Mouse (Mus musculus): Measurements from ENCODE around the gene Rgs14. TPM values are rescaled to one million over a fixed set of nuclear protein-coding genes. Genes with fewer than 3 reads are reported as not detected.
A peak's percentile ranks its signal among the peaks of the same experiment; 100 is the strongest.

Gene Rgs14
- polyA plus RNA-seq, 1 experiment from 2014 or later, result 0.72 TPM

- Histone ChIP-seq H3K4me1 (ENCODE audit: control insufficient read depth, insufficient read depth, low read length) (peaks cover 23% of the 10 kb centered on the region), H3K36me3 (ENCODE audit: control insufficient read depth, insufficient read depth, low read length) (peaks cover 10% of the 10 kb centered on the region; the same call in 1 of the 2 replicates), H3K27ac (ENCODE audit: low read depth, low read length) (no peak overlapping the region), H3K4me3 (ENCODE audit: low read depth, low read length) (peak overlapping the region; percentile 65), H3K4me2 (peak overlapping the region; percentile 90), H3K9me3 (ENCODE audit: control insufficient read depth, low read length) (no peaks in the 10 kb centered on the region), H3K27me3 (ENCODE audit: control insufficient read depth, insufficient read depth, low read length) (no peaks in the 10 kb centered on the region; the same call in 1 of the 2 replicates), H3K9ac (ENCODE audit: low read length) (peak overlapping the region; percentile 79; the same call in 1 of the 2 replicates)
- DNase-seq (ENCODE audit: low spot score, missing footprints) (no peak), ATAC-seq (ENCODE audit: low FRiP score) (no peak)
- WGBS, result 90% methylated on average over 4 of the region's 4 CpGs
These were observed 40.9 kb upstream of the Rgs14 start for GRCm38 (mm10) chr13:55328641-55329040.

- WGBS, result under 1% methylated on average over 28 of the region's 29 CpGs
- Histone ChIP-seq H3K4me1 (ENCODE audit: control insufficient read depth, insufficient read depth, low read length) (peaks cover 23% of the 10 kb centered on the region), H3K9me3 (ENCODE audit: control insufficient read depth, low read length) (no peaks in the 10 kb centered on the region), H3K36me3 (ENCODE audit: control insufficient read depth, insufficient read depth, low read length) (peaks cover 8% of the 10 kb centered on the region; the same call in 1 of the 2 replicates), H3K4me3 (ENCODE audit: low read depth, low read length) (peak overlapping the region; percentile 65), H3K27ac (ENCODE audit: low read depth, low read length) (peak overlapping the region; percentile 93), H3K4me2 (peak overlapping the region; percentile 90), H3K9ac (ENCODE audit: low read length) (peak overlapping the region; percentile 79), H3K27me3 (ENCODE audit: control insufficient read depth, insufficient read depth, low read length) (no peaks in the 10 kb centered on the region; the same call in 1 of the 2 replicates)
- DNase-seq (ENCODE audit: low spot score, missing footprints), result peak; percentile 98
- ATAC-seq (ENCODE audit: low FRiP score), result peak; percentile 35
These were observed 40.3 kb upstream of the Rgs14 start for GRCm38 (mm10) chr13:55329109-55329682.

- under 1% methylated on average over 79 of the region's 82 CpGs for WGBS
- no peaks in the 10 kb centered on the region; the same call in 1 of the 2 replicates for H3K27me3 ChIP-seq (ENCODE audit: control insufficient read depth, insufficient read depth, low read length)
- H3K36me3 ChIP-seq (ENCODE audit: control insufficient read depth, insufficient read depth, low read length), result peaks cover 5% of the 10 kb centered on the region; the same call in 1 of the 2 replicates
- H3K9me3 ChIP-seq (ENCODE audit: control insufficient read depth, low read length), result no peaks in the 10 kb centered on the region
- peak within 1 kb of the TSS; percentile 90 for H3K4me2 ChIP-seq
- DNase-seq (ENCODE audit: low spot score, missing footprints) (peak; percentile 98), ATAC-seq (ENCODE audit: low FRiP score) (peak; percentile 87)
- H3K4me1 ChIP-seq (ENCODE audit: control insufficient read depth, insufficient read depth, low read length), result peaks cover 23% of the 10 kb centered on the region
- H3K27ac ChIP-seq (ENCODE audit: low read depth, low read length), result peak within 1 kb of the TSS; percentile 93
- peak within 1 kb of the TSS; percentile 79 for H3K9ac ChIP-seq (ENCODE audit: low read length)
- H3K4me3 ChIP-seq (ENCODE audit: low read depth, low read length), result peak within 1 kb of the TSS; percentile 65
These were observed 39.6 kb upstream of the Rgs14 start, which contains the start of gene Mxd3 for GRCm38 (mm10) chr13:55329683-55330566. TSS of gene Mxd3 (minus strand) at chr13:55329823.

GRCm38 (mm10) chr13:55330567-55331400 lies 38.7 kb upstream of the Rgs14 start:
- H3K4me3 ChIP-seq (ENCODE audit: low read depth, low read length), result peak overlapping the region; percentile 65
- ATAC-seq (ENCODE audit: low FRiP score), result peak; percentile 63

GRCm38 (mm10) chr13:55332331-55332730 lies 37.2 kb upstream of the Rgs14 start:
- H3K4me2 ChIP-seq, result no peak overlapping the region
- H3K4me1 ChIP-seq (ENCODE audit: control insufficient read depth, insufficient read depth, low read length), result peaks cover 23% of the 10 kb centered on the region
- DNase-seq (ENCODE audit: low spot score, missing footprints) (no peak), ATAC-seq (ENCODE audit: low FRiP score) (no peak)
- no peaks in the 10 kb centered on the region for H3K9me3 ChIP-seq (ENCODE audit: control insufficient read depth, low read length)
- H3K4me3 ChIP-seq (ENCODE audit: low read depth, low read length), result no peak overlapping the region
- no peak overlapping the region for H3K9ac ChIP-seq (ENCODE audit: low read length)
- 84% methylated on average over 3 of the region's 3 CpGs for whole genome bisulfite sequencing
- H3K36me3 ChIP-seq (ENCODE audit: control insufficient read depth, insufficient read depth, low read length), result no peaks in the 10 kb centered on the region
- H3K27me3 ChIP-seq (ENCODE audit: control insufficient read depth, insufficient read depth, low read length), result no peaks in the 10 kb centered on the region; the same call in 1 of the 2 replicates
- no peak overlapping the region for H3K27ac ChIP-seq (ENCODE audit: low read depth, low read length)

More at GRCm38 (mm10) chr13:55330567-55331400, 38.7 kb upstream of the Rgs14 start:
- DNase-seq (ENCODE audit: low spot score, missing footprints), result no peak
- no peaks in the 10 kb centered on the region for H3K9me3 ChIP-seq (ENCODE audit: control insufficient read depth, low read length)
- H3K4me2 ChIP-seq, result peak overlapping the region; percentile 90
- H3K27me3 ChIP-seq (ENCODE audit: control insufficient read depth, insufficient read depth, low read length), result no peaks in the 10 kb centered on the region; the same call in 1 of the 2 replicates
- H3K36me3 ChIP-seq (ENCODE audit: control insufficient read depth, insufficient read depth, low read length), result peaks cover 3% of the 10 kb centered on the region; the same call in 1 of the 2 replicates
- H3K4me1 ChIP-seq (ENCODE audit: control insufficient read depth, insufficient read depth, low read length), result peaks cover 23% of the 10 kb centered on the region
- H3K9ac ChIP-seq (ENCODE audit: low read length), result peak overlapping the region; percentile 79; the same call in 1 of the 2 replicates
- peak overlapping the region; percentile 93 for H3K27ac ChIP-seq (ENCODE audit: low read depth, low read length)
- WGBS, result 47% methylated on average over 14 of the region's 14 CpGs

DNA sequence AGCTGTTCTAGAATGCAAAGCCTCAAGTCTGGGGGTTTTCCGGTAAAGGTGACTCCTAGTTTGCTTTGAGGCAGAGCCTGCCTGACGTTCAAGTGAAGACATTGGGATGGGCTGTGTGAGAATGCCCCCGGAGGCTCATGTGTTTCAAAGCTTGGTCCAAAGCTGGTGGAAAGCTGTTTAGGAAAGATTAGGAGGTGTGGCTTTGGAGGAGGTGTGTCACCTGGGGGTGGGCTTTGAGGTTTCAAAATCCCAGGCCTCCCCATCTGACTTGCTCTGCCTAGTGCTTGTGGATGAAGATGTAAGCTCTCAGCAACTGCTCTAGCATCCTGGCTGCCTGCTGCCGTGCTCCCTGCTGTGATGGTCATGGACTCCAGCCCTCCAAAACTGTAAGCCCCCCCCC lies 33.8 kb upstream of the Rgs14 start:
- 87% methylated on average over 4 of the region's 4 CpGs for WGBS

DNA sequence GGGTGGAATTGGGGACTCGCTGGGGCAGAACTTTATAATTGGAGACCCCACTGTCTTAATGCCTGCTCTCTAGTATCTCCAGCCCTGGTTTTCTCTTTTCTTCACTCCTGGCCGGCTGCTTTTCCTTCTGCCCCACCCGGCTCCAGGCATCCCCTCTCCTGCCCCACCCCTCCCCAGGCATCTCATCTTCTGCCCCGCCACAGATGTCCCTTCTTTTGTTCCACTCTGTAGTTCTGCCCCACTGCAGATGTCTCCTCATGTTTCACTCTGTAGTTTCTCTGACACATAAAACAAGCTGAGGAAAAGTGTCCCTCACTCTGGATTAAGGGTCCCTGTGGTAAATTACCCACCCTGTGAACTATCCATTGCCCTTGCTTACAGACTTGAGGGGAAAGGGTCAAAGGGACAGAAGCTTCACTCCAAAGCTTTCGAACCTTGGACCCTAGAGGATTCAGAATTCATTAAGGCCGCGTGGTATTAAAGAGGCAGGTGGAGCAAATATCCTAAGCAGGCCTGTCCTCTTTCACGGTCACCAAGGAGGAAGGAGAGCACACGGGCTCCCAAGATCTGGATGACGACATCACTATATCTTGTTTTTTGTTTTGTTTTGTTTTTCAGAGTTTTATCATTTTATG lies 32.1 kb upstream of the Rgs14 start:
- ATAC-seq (ENCODE audit: low FRiP score) (no peak), DNase-seq (ENCODE audit: low spot score, missing footprints) (no peak)
- Histone ChIP-seq H3K4me2 (no peak overlapping the region), H3K27me3 (ENCODE audit: control insufficient read depth, insufficient read depth, low read length) (no peaks in the 10 kb centered on the region), H3K9me3 (ENCODE audit: control insufficient read depth, low read length) (no peaks in the 10 kb centered on the region), H3K36me3 (ENCODE audit: control insufficient read depth, insufficient read depth, low read length) (no peaks in the 10 kb centered on the region), H3K4me3 (ENCODE audit: low read depth, low read length) (no peak overlapping the region), H3K9ac (ENCODE audit: low read length) (no peak overlapping the region), H3K4me1 (ENCODE audit: control insufficient read depth, insufficient read depth, low read length) (no peaks in the 10 kb centered on the region), H3K27ac (ENCODE audit: low read depth, low read length) (no peak overlapping the region)
- WGBS, result 70% methylated on average over 9 of the region's 10 CpGs

More for the DNA sequence above, 33.8 kb upstream of the Rgs14 start:
- Histone ChIP-seq H3K4me3 (ENCODE audit: low read depth, low read length) (no peak overlapping the region), H3K27ac (ENCODE audit: low read depth, low read length) (no peak overlapping the region), H3K27me3 (ENCODE audit: control insufficient read depth, insufficient read depth, low read length) (no peaks in the 10 kb centered on the region), H3K4me2 (no peak overlapping the region), H3K4me1 (ENCODE audit: control insufficient read depth, insufficient read depth, low read length) (peaks cover 5% of the 10 kb centered on the region), H3K9ac (ENCODE audit: low read length) (no peak overlapping the region), H3K36me3 (ENCODE audit: control insufficient read depth, insufficient read depth, low read length) (no peaks in the 10 kb centered on the region), H3K9me3 (ENCODE audit: control insufficient read depth, low read length) (no peaks in the 10 kb centered on the region)
- DNase-seq (ENCODE audit: low spot score, missing footprints) (no peak), ATAC-seq (ENCODE audit: low FRiP score) (no peak)

Data from midbrain, embryonic 11.5 days (tissue).